ENCODE assay signal across 17 mouse cellular contexts in the genomic region with DNA sequence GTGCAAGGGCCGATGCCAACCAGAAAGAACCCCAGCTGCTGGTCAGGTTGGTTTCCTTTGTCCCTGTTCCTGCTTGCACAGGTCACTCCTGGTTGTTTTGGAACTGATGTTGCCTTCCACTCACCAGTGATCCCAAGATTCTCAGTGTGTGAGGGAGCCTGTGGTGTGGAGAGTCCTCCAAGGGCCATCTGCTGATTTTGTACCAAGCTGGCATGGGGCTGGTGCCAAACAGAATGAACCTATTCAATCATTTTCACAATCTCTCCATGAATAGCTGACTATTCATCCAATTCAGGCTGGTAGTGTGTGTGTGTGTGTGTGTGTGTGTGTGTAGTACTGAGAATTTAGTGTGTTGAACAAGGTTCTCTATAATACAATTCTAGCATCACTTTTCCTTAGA.
DNase-seq lines count a peak whose midpoint lies in the region; ATAC-seq and TF ChIP-seq lines count a peak whose summit lies in the region.
"Had no signal": no experiment of that assay in that cellular context is flagged by ENCODE, and none has a peak within 500 bp of the region (broad histone marks: within the 10 kb centered on the region; RNA-seq: fewer than 3 reads in every experiment).

No protein-coding gene starts in this region.

- H3K36me3 ChIP-seq in forebrain, embryonic 15.5 days, result no peaks in the 10 kb centered on the region
- H3K36me3 ChIP-seq in forebrain, embryonic 11.5 days (ENCODE audit: control insufficient read depth, insufficient read depth, low read length), result no peaks in the 10 kb centered on the region
- no peaks in the 10 kb centered on the region for H3K36me3 ChIP-seq in intestine, postnatal 0 days (ENCODE audit: control insufficient read depth, insufficient read depth)
- H3K36me3 ChIP-seq: embryonic facial prominence, embryonic 13.5 days; heart, embryonic 13.5 days; midbrain, embryonic 12.5 days had no signal

- no peak for TF ChIP-seq CTCF in intestine, postnatal 0 days (IDR thresholded peaks at IDR 0.05; ENCODE audit: low read depth)

- peak; percentile 69 for ATAC-seq in forebrain, embryonic 15.5 days (replicated peaks)
- ATAC-seq in forebrain, embryonic 11.5 days (replicated peaks; ENCODE audit: low FRiP score), result no peak
- ATAC-seq in intestine, postnatal 0 days, result no peak

- no peak overlapping the region for H3K27ac ChIP-seq in forebrain, embryonic 15.5 days (replicated peaks)
- H3K27ac ChIP-seq in forebrain, embryonic 11.5 days (ENCODE audit: low read depth, low read length), result no peak overlapping the region
- no peak overlapping the region for H3K27ac ChIP-seq in intestine, postnatal 0 days (ENCODE audit: low read depth, low read length)
- H3K27ac ChIP-seq: embryonic facial prominence, embryonic 13.5 days; heart, embryonic 13.5 days; midbrain, embryonic 12.5 days had no signal

- H3K4me1 ChIP-seq in forebrain, embryonic 15.5 days, result no peaks in the 10 kb centered on the region
- no peaks in the 10 kb centered on the region for H3K4me1 ChIP-seq in forebrain, embryonic 11.5 days (replicated peaks; ENCODE audit: control insufficient read depth, insufficient read depth, low read length)
- no peaks in the 10 kb centered on the region for H3K4me1 ChIP-seq in intestine, postnatal 0 days (replicated peaks; ENCODE audit: control insufficient read depth, insufficient read depth, low read length)
- H3K4me1 ChIP-seq: embryonic facial prominence, embryonic 13.5 days; heart, embryonic 13.5 days; midbrain, embryonic 12.5 days had no signal

- no peak overlapping the region for H3K4me2 ChIP-seq in forebrain, embryonic 15.5 days (replicated peaks)
- H3K4me2 ChIP-seq in forebrain, embryonic 11.5 days (ENCODE audit: low read depth, low read length, severe bottlenecking), result no peak overlapping the region
- no peak overlapping the region for H3K4me2 ChIP-seq in intestine, postnatal 0 days (replicated peaks; ENCODE audit: low read depth)
- H3K4me2 ChIP-seq: embryonic facial prominence, embryonic 13.5 days; heart, embryonic 13.5 days; liver, embryonic 11.5 days; midbrain, embryonic 12.5 days had no signal

- no peaks in the 10 kb centered on the region for H3K27me3 ChIP-seq in forebrain, embryonic 15.5 days
- no peaks in the 10 kb centered on the region for H3K27me3 ChIP-seq in forebrain, embryonic 11.5 days (ENCODE audit: control insufficient read depth, insufficient read depth, low read length)
- H3K27me3 ChIP-seq in intestine, postnatal 0 days (replicated peaks; ENCODE audit: control insufficient read depth, insufficient read depth, low read length), result no peaks in the 10 kb centered on the region
- H3K27me3 ChIP-seq: embryonic facial prominence, embryonic 13.5 days; heart, embryonic 13.5 days; midbrain, embryonic 12.5 days had no signal

- no peak for DNase-seq in forebrain, embryonic 11.5 days (ENCODE audit: low spot score)
- peak; percentile 2 for DNase-seq in cerebellum, adult 11 months
- peak; percentile 64 to 77 for DNase-seq in cerebellum, postnatal 14 days
- DNase-seq in layer of hippocampus, adult 9-11 months, result peak; percentile 23
- DNase-seq in kidney, postnatal 4 days, result no peak
- DNase-seq in ovary, adult 18-20 months (ENCODE audit: low spot score), result no peak
- DNase-seq: adrenal gland, postnatal 10 days; heart, postnatal 36 days; kidney, adult 9 months; lung, adult 2 months; lung, postnatal 4 days had no signal

- no peak overlapping the region for H3K9ac ChIP-seq in forebrain, embryonic 15.5 days (replicated peaks)
- H3K9ac ChIP-seq in forebrain, embryonic 11.5 days (ENCODE audit: low read length), result no peak overlapping the region
- no peak overlapping the region for H3K9ac ChIP-seq in intestine, postnatal 0 days (ENCODE audit: low read depth, low read length)
- H3K9ac ChIP-seq: embryonic facial prominence, embryonic 13.5 days; heart, embryonic 13.5 days; midbrain, embryonic 12.5 days had no signal

- H3K9me3 ChIP-seq in forebrain, embryonic 15.5 days, result no peaks in the 10 kb centered on the region
- H3K9me3 ChIP-seq in forebrain, embryonic 11.5 days (ENCODE audit: control insufficient read depth, low read length), result no peaks in the 10 kb centered on the region
- no peaks in the 10 kb centered on the region for H3K9me3 ChIP-seq in intestine, postnatal 0 days (ENCODE audit: control insufficient read depth)
- H3K9me3 ChIP-seq: embryonic facial prominence, embryonic 13.5 days; heart, embryonic 13.5 days; midbrain, embryonic 12.5 days had no signal

- 90% methylated on average over 1 of the region's 1 CpGs for WGBS in forebrain, embryonic 15.5 days
- WGBS in forebrain, embryonic 11.5 days, result 90% methylated on average over 1 of the region's 1 CpGs
- 89% methylated on average over 1 of the region's 1 CpGs for WGBS in intestine, postnatal 0 days

- no peak overlapping the region for H3K4me3 ChIP-seq in forebrain, embryonic 15.5 days
- H3K4me3 ChIP-seq in forebrain, embryonic 11.5 days (ENCODE audit: low read depth, low read length), result no peak overlapping the region
- H3K4me3 ChIP-seq in intestine, postnatal 0 days (ENCODE audit: low read depth, low read length), result no peak overlapping the region
- H3K4me3 ChIP-seq: embryonic facial prominence, embryonic 13.5 days; heart, embryonic 13.5 days; midbrain, embryonic 12.5 days had no signal

Comparison
In these comparisons a context has a peak if more than half of its experiments do, and no peak if none do; other contexts are left out.
1. DNase-seq: peak in cerebellum, adult 11 months (single experiment), cerebellum, postnatal 14 days (2 of 2) and layer of hippocampus, adult 9-11 months (single experiment); none in forebrain, embryonic 11.5 days (single experiment), kidney, postnatal 4 days (0 of 2) and ovary, adult 18-20 months (single experiment).